Mouse (Mus musculus) spleen, postnatal 0 days (tissue): ENCODE data around the gene Trim15. TPM values are rescaled to one million over a fixed set of nuclear protein-coding genes. Genes with fewer than 3 reads are reported as not detected.

Experiments
- polyA plus RNA-seq: library from polyadenylated mRNA; unstranded; fragments of >200 nt; fragmentation: Nextera tagmentation; extraction: Ambion mirVana; gene quantifications from 2 replicates; pipeline ENCODE4 v1.2.1, GENCODE M21; 2015

Trim15 gene
- polyA plus RNA-seq, result 0.18 and 0.19 TPM in 2 replicates

GRCm38 (mm10) chr17:36866719-36867527 lies at the start of gene Trim15:
Gene Trim15, minus strand, starts transcription at chr17:36867210.

DNA sequence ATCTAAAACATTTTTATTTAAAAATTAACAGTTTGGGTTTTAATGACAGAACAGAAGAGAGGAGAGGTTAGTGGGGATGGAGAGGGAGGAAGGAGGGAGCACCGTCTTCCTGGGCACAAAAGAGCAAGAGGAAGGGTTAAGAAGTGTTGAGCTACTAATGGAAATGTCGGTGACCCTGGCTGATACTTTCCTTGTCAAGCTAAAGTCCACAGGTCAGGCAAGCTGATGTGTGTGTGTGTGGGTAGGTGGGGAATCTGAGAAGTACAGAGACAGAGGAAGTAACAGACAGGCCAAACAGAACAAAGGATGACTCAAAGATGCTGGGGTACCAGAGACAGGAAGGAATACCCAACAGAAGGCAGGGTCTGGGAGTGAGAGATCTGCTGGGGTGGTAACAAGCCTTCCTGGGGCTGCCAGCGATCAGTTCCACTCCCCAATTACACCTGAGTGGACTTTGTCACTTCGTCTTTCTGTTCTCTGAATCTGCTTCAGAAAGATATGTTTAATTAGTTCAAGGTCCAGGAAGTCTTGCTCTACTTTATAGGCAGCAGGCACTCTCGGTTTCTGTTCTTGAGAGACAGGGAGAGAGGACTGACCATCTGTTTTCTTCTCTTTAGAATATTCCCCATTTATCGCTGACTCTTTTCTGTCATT lies 30.7 kb upstream of the Trim15 start, which contains the start of gene Trim31:
Gene Trim31 (plus strand): TSS at position 567 of the 654 bp plus-strand sequence.

GRCm38 (mm10) chr17:36890073-36890903 lies 23.3 kb upstream of the Trim15 start, which contains the start of gene Trim40:
Gene Trim40, minus strand, starts transcription at chr17:36890123.

DNA sequence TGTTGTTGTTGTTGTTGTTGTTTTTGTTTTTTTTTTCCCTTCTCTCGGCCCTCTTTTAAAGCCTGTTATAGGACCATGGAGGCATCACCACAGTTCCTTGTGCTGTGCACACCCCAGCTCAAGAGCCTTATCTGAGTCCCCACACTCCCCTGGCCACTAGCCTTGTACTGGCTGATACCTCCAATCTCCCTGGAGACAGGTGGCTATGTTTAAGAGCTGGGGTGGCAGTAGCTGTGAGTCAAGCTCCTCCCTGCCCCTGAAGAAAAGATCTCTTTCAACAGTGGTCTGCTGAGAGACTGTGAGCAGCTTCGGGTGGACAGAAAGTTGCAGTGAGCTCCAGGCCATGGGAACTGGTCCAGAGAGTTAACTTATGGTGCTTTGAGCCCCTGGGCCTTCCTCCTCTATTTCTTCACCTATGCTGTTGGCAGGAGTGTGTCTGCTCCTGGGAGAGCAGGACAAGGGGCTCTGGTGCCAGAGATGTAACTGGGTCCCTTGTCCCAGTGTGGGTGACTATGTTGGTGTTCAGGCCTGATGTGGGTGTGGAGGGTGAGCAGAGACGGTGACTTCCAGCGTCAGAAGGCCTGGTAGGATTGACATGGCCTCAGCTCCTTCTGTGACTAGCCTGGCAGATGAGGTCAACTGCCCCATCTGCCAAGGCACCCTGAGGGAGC lies 2.4 kb upstream of the Trim15 start, which contains the start of gene Trim10:
Gene Trim10 (plus strand): TSS at position 291 of the 671 bp plus-strand sequence.

GRCm38 (mm10) chr17:36836874-36837647 lies 29.9 kb downstream of the Trim15 start, which contains the start of gene Trim26:
Gene Trim26, plus strand, starts transcription at chr17:36837134.

GRCm38 (mm10) chr17:36811871-36812270 lies 55.1 kb downstream of the Trim15 start, which contains the start of gene H2-M10.6:
Gene H2-M10.6, plus strand, starts transcription at chr17:36812171.

Other genes with a start within 250 kb of the Trim15 start
- not detected in 2 replicates for gene H2-M9, start 224.5 kb downstream of the Trim15 start, polyA plus RNA-seq
- not detected in 2 replicates for gene H2-M1, start 195.0 kb downstream of the Trim15 start, polyA plus RNA-seq
- not detected in 2 replicates for gene H2-M10.5, start 94.3 kb downstream of the Trim15 start, polyA plus RNA-seq
- not detected in 2 replicates for gene H2-M10.6, start 55.0 kb downstream of the Trim15 start, polyA plus RNA-seq
- 17.2 and 22.9 TPM in 2 replicates for gene Trim26, start 30.1 kb downstream of the Trim15 start, polyA plus RNA-seq
- gene Trim10, start 2.4 kb upstream of the Trim15 start, polyA plus RNA-seq, result 158 and 174 TPM in 2 replicates
- gene Trim40, start 22.9 kb upstream of the Trim15 start, polyA plus RNA-seq, result not detected in 2 replicates
- gene Trim31, start 30.9 kb upstream of the Trim15 start, polyA plus RNA-seq, result not detected in 2 replicates
- gene Rnf39, start 75.7 kb upstream of the Trim15 start, polyA plus RNA-seq, result 0.45 and 0.87 TPM in 2 replicates
- 47.2 and 52.0 TPM in 2 replicates for gene Ppp1r11, start 84.5 kb upstream of the Trim15 start, polyA plus RNA-seq
- 39.7 and 42.5 TPM in 2 replicates for gene Znrd1, start 91.3 kb upstream of the Trim15 start, polyA plus RNA-seq
- gene Znrd1as, start 91.4 kb upstream of the Trim15 start, polyA plus RNA-seq, result 2.0 and 2.8 TPM in 2 replicates
- not detected in 2 replicates for gene 2410137M14Rik, start 114.0 kb upstream of the Trim15 start, polyA plus RNA-seq
- gene H2-M5, start 122.3 kb upstream of the Trim15 start, polyA plus RNA-seq, result 0.25 TPM in 1 of 2 replicates, not detected in the other
- gene Zfp57, start 134.0 kb upstream of the Trim15 start, polyA plus RNA-seq, result 8.1 and 9.5 TPM in 2 replicates
- not detected in 2 replicates for gene Mog, start 156.2 kb upstream of the Trim15 start, polyA plus RNA-seq
- gene Gabbr1, start 178.8 kb upstream of the Trim15 start, polyA plus RNA-seq, result 3.6 and 5.4 TPM in 2 replicates
- gene Olfr90, start 221.3 kb upstream of the Trim15 start, polyA plus RNA-seq, result not detected in 2 replicates
- gene Olfr91, start 231.1 kb upstream of the Trim15 start, polyA plus RNA-seq, result not detected in 2 replicates